Mouse (Mus musculus): Measurements from ENCODE around the gene Ryr2. TPM values are rescaled to one million over a fixed set of nuclear protein-coding genes. Genes with fewer than 3 reads are reported as not detected.

Gene Ryr2
- polyA plus RNA-seq, 1 experiment: 0.13 TPM

- no peak for TF ChIP-seq CTCF (conservative IDR thresholded peaks at IDR 0.05; ENCODE audit: insufficient read depth, insufficient read length, low read depth, low read length)
- TF ChIP-seq POLR2A (IDR thresholded peaks at IDR 0.05; ENCODE audit: low read depth, low read length): no peak
- H3K36me3 ChIP-seq (ENCODE audit: control insufficient read depth, insufficient read depth, low read length): no peaks in the 10 kb centered on the region
- 73% methylated on average over 1 of the region's 1 CpGs for WGBS
These were observed 236.8 kb downstream of the Ryr2 start for GRCm38 (mm10) chr13:11869971-11870370.

GRCm38 (mm10) chr13:11869486-11869885, 237.3 kb downstream of the Ryr2 start:
- H3K4me3 ChIP-seq (ENCODE audit: insufficient read depth, low read depth, low read length): no peak overlapping the region
- H3K27ac ChIP-seq (ENCODE audit: insufficient read depth, low read depth, low read length): no peak overlapping the region
- TF ChIP-seq POLR2A (IDR thresholded peaks at IDR 0.05; ENCODE audit: low read depth, low read length) (no peak), CTCF (conservative IDR thresholded peaks at IDR 0.05; ENCODE audit: insufficient read depth, insufficient read length, low read depth, low read length) (no peak)
- DNase-seq: no peak
- no peaks in the 10 kb centered on the region for H3K4me1 ChIP-seq (ENCODE audit: control insufficient read depth, insufficient read depth, low read length)
- no peaks in the 10 kb centered on the region for H3K27me3 ChIP-seq (replicated peaks; ENCODE audit: control insufficient read depth, insufficient read depth, low read length)
- no peaks in the 10 kb centered on the region for H3K36me3 ChIP-seq (ENCODE audit: control insufficient read depth, insufficient read depth, low read length)
- 79% methylated on average over 2 of the region's 2 CpGs for WGBS

More at GRCm38 (mm10) chr13:11869971-11870370, 236.8 kb downstream of the Ryr2 start:
- H3K4me1 ChIP-seq (ENCODE audit: control insufficient read depth, insufficient read depth, low read length): no peaks in the 10 kb centered on the region
- H3K27me3 ChIP-seq (replicated peaks; ENCODE audit: control insufficient read depth, insufficient read depth, low read length): no peaks in the 10 kb centered on the region
- H3K4me3 ChIP-seq (ENCODE audit: insufficient read depth, low read depth, low read length): no peak overlapping the region
- DNase-seq: no peak
- H3K27ac ChIP-seq (ENCODE audit: insufficient read depth, low read depth, low read length): no peak overlapping the region

- Histone ChIP-seq H3K36me3 (ENCODE audit: control insufficient read depth, insufficient read depth, low read length) (no peaks in the 10 kb centered on the region), H3K4me3 (ENCODE audit: insufficient read depth, low read depth, low read length) (no peak overlapping the region), H3K27me3 (replicated peaks; ENCODE audit: control insufficient read depth, insufficient read depth, low read length) (no peaks in the 10 kb centered on the region), H3K4me1 (ENCODE audit: control insufficient read depth, insufficient read depth, low read length) (no peaks in the 10 kb centered on the region), H3K27ac (ENCODE audit: insufficient read depth, low read depth, low read length) (no peak overlapping the region)
- DNase-seq: no peak
- 73% methylated on average over 2 of the region's 2 CpGs for WGBS
- TF ChIP-seq CTCF (conservative IDR thresholded peaks at IDR 0.05; ENCODE audit: insufficient read depth, insufficient read length, low read depth, low read length) (no peak), POLR2A (IDR thresholded peaks at IDR 0.05; ENCODE audit: low read depth, low read length) (no peak)
These were observed 237.8 kb downstream of the Ryr2 start for GRCm38 (mm10) chr13:11868979-11869378.

GRCm38 (mm10) chr13:11868056-11868455, 238.7 kb downstream of the Ryr2 start:
- no peak for DNase-seq
- 67% methylated on average over 7 of the region's 7 CpGs for WGBS
- Histone ChIP-seq H3K27ac (ENCODE audit: insufficient read depth, low read depth, low read length) (no peak overlapping the region), H3K36me3 (ENCODE audit: control insufficient read depth, insufficient read depth, low read length) (no peaks in the 10 kb centered on the region), H3K4me3 (ENCODE audit: insufficient read depth, low read depth, low read length) (no peak overlapping the region), H3K4me1 (ENCODE audit: control insufficient read depth, insufficient read depth, low read length) (no peaks in the 10 kb centered on the region), H3K27me3 (replicated peaks; ENCODE audit: control insufficient read depth, insufficient read depth, low read length) (no peaks in the 10 kb centered on the region)
- TF ChIP-seq CTCF (conservative IDR thresholded peaks at IDR 0.05; ENCODE audit: insufficient read depth, insufficient read length, low read depth, low read length) (no peak), POLR2A (IDR thresholded peaks at IDR 0.05; ENCODE audit: low read depth, low read length) (no peak)

- 68% methylated on average over 3 of the region's 3 CpGs for WGBS
- Histone ChIP-seq H3K4me3 (ENCODE audit: insufficient read depth, low read depth, low read length) (no peak overlapping the region), H3K27ac (ENCODE audit: insufficient read depth, low read depth, low read length) (no peak overlapping the region), H3K27me3 (replicated peaks; ENCODE audit: control insufficient read depth, insufficient read depth, low read length) (no peaks in the 10 kb centered on the region), H3K4me1 (ENCODE audit: control insufficient read depth, insufficient read depth, low read length) (no peaks in the 10 kb centered on the region), H3K36me3 (ENCODE audit: control insufficient read depth, insufficient read depth, low read length) (no peaks in the 10 kb centered on the region)
- no peak for TF ChIP-seq POLR2A (IDR thresholded peaks at IDR 0.05; ENCODE audit: low read depth, low read length)
- no peak for TF ChIP-seq CTCF (conservative IDR thresholded peaks at IDR 0.05; ENCODE audit: insufficient read depth, insufficient read length, low read depth, low read length)
- no peak for DNase-seq
These were observed 241.5 kb downstream of the Ryr2 start for GRCm38 (mm10) chr13:11865261-11865660.

GRCm38 (mm10) chr13:11851691-11852090, 255.1 kb downstream of the Ryr2 start:
- WGBS: 87% methylated on average over 3 of the region's 3 CpGs
- H3K27me3 ChIP-seq (replicated peaks; ENCODE audit: control insufficient read depth, insufficient read depth, low read length): no peaks in the 10 kb centered on the region

GRCm38 (mm10) chr13:11843889-11844288, 262.9 kb downstream of the Ryr2 start:
- H3K27me3 ChIP-seq (replicated peaks; ENCODE audit: control insufficient read depth, insufficient read depth, low read length): no peaks in the 10 kb centered on the region
- H3K36me3 ChIP-seq (ENCODE audit: control insufficient read depth, insufficient read depth, low read length): no peaks in the 10 kb centered on the region
- no peaks in the 10 kb centered on the region for H3K4me1 ChIP-seq (ENCODE audit: control insufficient read depth, insufficient read depth, low read length)
- H3K27ac ChIP-seq (ENCODE audit: insufficient read depth, low read depth, low read length): no peak overlapping the region
- 95% methylated on average over 1 of the region's 1 CpGs for WGBS
- no peak for DNase-seq
- H3K4me3 ChIP-seq (ENCODE audit: insufficient read depth, low read depth, low read length): no peak overlapping the region
- TF ChIP-seq CTCF (conservative IDR thresholded peaks at IDR 0.05; ENCODE audit: insufficient read depth, insufficient read length, low read depth, low read length) (no peak), POLR2A (IDR thresholded peaks at IDR 0.05; ENCODE audit: low read depth, low read length) (no peak)

More at GRCm38 (mm10) chr13:11851691-11852090, 255.1 kb downstream of the Ryr2 start:
- H3K4me1 ChIP-seq (ENCODE audit: control insufficient read depth, insufficient read depth, low read length): no peaks in the 10 kb centered on the region
- DNase-seq: no peak
- H3K4me3 ChIP-seq (ENCODE audit: insufficient read depth, low read depth, low read length): no peak overlapping the region
- no peak overlapping the region for H3K27ac ChIP-seq (ENCODE audit: insufficient read depth, low read depth, low read length)
- H3K36me3 ChIP-seq (ENCODE audit: control insufficient read depth, insufficient read depth, low read length): no peaks in the 10 kb centered on the region
- no peak for TF ChIP-seq CTCF (conservative IDR thresholded peaks at IDR 0.05; ENCODE audit: insufficient read depth, insufficient read length, low read depth, low read length)
- no peak for TF ChIP-seq POLR2A (IDR thresholded peaks at IDR 0.05; ENCODE audit: low read depth, low read length)

Data from kidney, adult 2 months (tissue).